Mouse (Mus musculus): ENCODE measurements around the gene Svip.

Gene Svip

GRCm38 (mm10) chr7:51960698-51961374 is 45.0 kb downstream of the Svip start:
- no peak for DNase-seq

DNA sequence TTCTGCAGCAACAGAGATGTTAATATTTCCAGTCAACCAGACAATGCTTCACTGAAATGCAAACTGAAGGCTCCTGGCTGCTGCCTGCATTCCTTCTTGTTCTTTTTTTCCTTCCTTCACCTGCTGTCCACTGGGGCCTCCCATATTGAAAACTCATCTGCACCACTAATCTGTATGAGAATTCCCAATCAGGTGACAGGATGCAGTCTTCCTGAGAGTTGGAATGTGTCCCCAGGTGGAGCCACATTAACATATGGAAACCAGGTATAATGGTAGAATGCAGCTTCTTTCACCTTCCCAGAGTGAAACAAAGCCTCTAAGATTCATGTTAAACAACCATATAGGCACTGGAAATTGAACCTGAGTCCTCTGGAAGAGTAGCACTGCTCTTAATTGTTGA is 48.1 kb downstream of the Svip start:
- no peak for DNase-seq

- no peak for DNase-seq
These were observed 50.3 kb downstream of the Svip start for GRCm38 (mm10) chr7:51955424-51956041.

Data from right cerebral cortex, postnatal 14 days (tissue).